Mouse (Mus musculus): ENCODE measurements around the gene Trp53bp1. TPM values are rescaled to one million over a fixed set of nuclear protein-coding genes. Genes with fewer than 3 reads are reported as not detected.

Trp53bp1 gene
- polyA plus RNA-seq, 1 experiment from 2014 or later, result 58.4 TPM

DNA sequence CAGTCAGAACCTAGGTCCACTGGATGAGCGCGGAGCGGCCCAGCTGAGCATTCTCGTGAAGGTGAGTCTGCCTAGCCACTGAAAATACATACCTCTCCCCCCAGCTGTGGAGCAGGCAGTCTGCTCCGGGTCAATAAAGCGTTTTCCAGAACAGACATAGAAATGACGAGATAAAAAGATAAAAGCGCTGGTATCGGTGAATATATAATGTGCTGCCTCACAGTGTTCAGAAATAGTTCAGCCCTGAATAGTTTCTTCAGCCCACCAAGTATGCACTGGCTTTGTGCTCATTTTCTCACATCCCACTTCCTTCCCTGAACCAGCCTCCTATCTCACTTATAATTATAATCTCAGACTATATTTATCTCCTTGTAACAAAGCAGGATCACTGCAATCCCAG is 75.7 kb downstream of the Trp53bp1 start:
- DNase-seq (ENCODE audit: low read depth, low spot score), result no peak
- in situ Hi-C loops (cut with MboI; ENCODE audit: low pct_unique_long_range_greater_than_20kb), result no loop called here

GRCm38 (mm10) chr2:121188530-121188929 is 82.7 kb downstream of the Trp53bp1 start:
- no peak for DNase-seq (ENCODE audit: low read depth, low spot score)
- no peaks in the 10 kb centered on the region for H3K27me3 ChIP-seq
- ATAC-seq, result no peak
- ChIA-PET CTCF (interaction anchor here (1.0 to 2.4 kb wide), 4 partner anchors 8 to 15 kb away, joined by 3 to 8 read pairs (median 5); no protein-coding TSS in a partner anchor), POLR2A (no interaction called here)
- peak; percentile 46 for TF ChIP-seq CTCF (IDR thresholded peaks at IDR 0.05)
- in situ Hi-C loops (cut with MboI; ENCODE audit: low pct_unique_long_range_greater_than_20kb), result loop anchor here (5.0 kb wide), 1 partner anchor 214 kb away; no protein-coding TSS in a partner anchor

More for the DNA sequence above, 75.7 kb downstream of the Trp53bp1 start:
- TF ChIP-seq CTCF (IDR thresholded peaks at IDR 0.05), result no peak
- no peaks in the 10 kb centered on the region for H3K27me3 ChIP-seq
- CTCF ChIA-PET, result interaction anchor here (0.8 to 1.5 kb wide), 2 partner anchors 9 to 19 kb away, joined by 3 to 4 read pairs; no protein-coding TSS in a partner anchor
- ATAC-seq, result no peak
- POLR2A ChIA-PET, result interaction anchor here (1.1 kb wide), 2 partner anchors 12 to 23 kb away, joined by 3 to 4 read pairs; no protein-coding TSS in a partner anchor

- TF ChIP-seq CTCF (IDR thresholded peaks at IDR 0.05), result no peak
- ChIA-PET CTCF (no interaction called here), POLR2A (no interaction called here)
- no peaks in the 10 kb centered on the region for H3K27me3 ChIP-seq
- ATAC-seq (no peak), DNase-seq (ENCODE audit: low read depth, low spot score) (no peak)
- in situ Hi-C loops (cut with MboI; ENCODE audit: low pct_unique_long_range_greater_than_20kb), result no loop called here
These were observed 87.1 kb downstream of the Trp53bp1 start for GRCm38 (mm10) chr2:121184142-121184541.

- no peak for ATAC-seq
- no peak for TF ChIP-seq CTCF (IDR thresholded peaks at IDR 0.05)
- ChIA-PET POLR2A (interaction anchor here (1.0 kb wide), 1 partner anchor 13 kb away, joined by 3 read pairs; no protein-coding TSS in a partner anchor), CTCF (interaction anchor here (1.3 kb wide), 1 partner anchor 33 kb away, joined by 3 read pairs; no protein-coding TSS in a partner anchor)
- DNase-seq (ENCODE audit: low read depth, low spot score), result no peak
- no peaks in the 10 kb centered on the region for H3K27me3 ChIP-seq
- in situ Hi-C loops (cut with MboI; ENCODE audit: low pct_unique_long_range_greater_than_20kb), result no loop called here
These were observed 87.8 kb downstream of the Trp53bp1 start for GRCm38 (mm10) chr2:121183431-121183830.

DNA sequence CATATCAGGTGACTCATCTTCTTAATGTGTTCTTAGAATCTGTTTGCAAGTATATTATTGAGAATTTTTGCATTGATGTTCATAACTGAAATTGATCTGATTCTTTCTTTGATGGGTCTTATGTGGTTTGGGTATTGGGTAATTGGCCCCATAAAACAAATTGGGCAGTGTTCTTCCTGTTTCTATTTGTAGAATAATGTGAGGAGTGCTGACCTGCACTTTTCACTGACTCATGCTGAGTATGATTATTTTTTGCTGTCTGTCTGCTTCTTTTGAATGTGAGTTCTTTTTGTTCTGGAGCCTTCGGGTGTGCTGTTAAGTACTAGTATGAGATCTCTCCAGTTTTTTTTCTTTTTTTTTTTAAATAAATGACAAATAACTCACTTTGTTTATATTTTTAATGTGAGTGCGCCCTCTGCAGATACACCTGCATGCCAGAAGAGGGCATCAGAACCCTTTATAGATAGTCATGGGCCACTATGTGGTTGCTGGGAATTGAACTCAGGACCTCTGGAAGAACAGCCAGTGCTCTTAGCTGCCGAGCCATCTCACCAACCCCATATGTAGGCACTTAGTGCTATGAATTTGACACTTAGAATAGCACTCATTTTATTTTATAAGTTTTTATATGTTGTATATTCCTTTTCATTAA is 92.3 kb downstream of the Trp53bp1 start:
- no peaks in the 10 kb centered on the region for H3K27me3 ChIP-seq
- TF ChIP-seq CTCF (IDR thresholded peaks at IDR 0.05), result peak; percentile 47
- DNase-seq (ENCODE audit: low read depth, low spot score) (no peak), ATAC-seq (no peak)
- ChIA-PET CTCF (interaction anchor here (1.3 kb wide), 1 partner anchor 11 kb away, joined by 3 read pairs; no protein-coding TSS in a partner anchor), POLR2A (interaction anchor here (1.0 kb wide), 1 partner anchor 8 kb away, joined by 3 read pairs; the partner anchor contains the start of genes Tubgcp4 and Zscan29)
- in situ Hi-C loops (cut with MboI; ENCODE audit: low pct_unique_long_range_greater_than_20kb), result no loop called here

DNA sequence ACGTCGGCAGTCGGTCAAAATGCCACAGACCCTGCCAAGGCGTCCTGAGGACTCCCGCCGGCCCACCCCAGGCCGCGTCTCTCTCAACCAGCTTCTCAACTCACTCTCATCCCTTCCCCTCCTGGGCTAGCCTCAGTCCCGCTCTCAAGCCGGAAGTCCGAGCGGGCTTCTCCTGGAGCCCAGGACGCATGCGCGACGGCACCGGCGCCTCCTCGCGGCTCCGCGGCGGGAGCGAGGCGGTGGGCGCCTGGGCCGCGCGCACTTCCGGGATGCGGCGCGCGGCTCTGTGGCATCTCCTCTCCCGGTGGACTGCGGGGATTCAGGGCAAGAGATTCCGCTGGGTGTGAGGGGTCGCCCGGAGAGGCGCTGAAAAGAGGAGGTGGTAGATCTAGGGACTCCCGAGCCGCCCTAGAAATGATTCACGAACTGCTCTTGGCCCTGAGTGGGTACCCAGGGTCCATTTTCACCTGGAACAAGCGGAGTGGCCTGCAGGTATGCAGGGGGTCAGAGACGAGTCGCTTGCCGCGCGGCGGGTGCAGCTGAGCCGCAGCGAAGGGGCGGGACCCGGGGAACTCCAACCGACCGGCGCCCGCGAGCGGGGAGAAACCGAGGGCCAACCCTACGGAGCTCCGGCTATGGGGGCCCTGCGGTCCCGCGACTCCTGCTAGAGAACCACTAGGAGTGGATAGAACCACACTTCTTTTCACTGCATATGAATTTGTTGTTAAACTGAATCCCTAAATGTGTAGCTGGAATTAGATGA is 100.0 kb downstream of the Trp53bp1 start, which contains the start of gene Zscan29:
TSS of gene Zscan29 (minus strand) at position 146 of the 763 bp plus-strand sequence.
- ChIA-PET CTCF (no interaction called here), POLR2A (interaction anchor here (1.1 kb wide), 1 partner anchor 9 kb away, joined by 3 read pairs; no protein-coding TSS in a partner anchor)
- DNase-seq (ENCODE audit: low read depth, low spot score) (peak; percentile 39), ATAC-seq (peak; percentile 83)
- in situ Hi-C loops (cut with MboI; ENCODE audit: low pct_unique_long_range_greater_than_20kb), result no loop called here
- TF ChIP-seq CTCF (IDR thresholded peaks at IDR 0.05), result peak; percentile 55
- H3K27me3 ChIP-seq, result no peaks in the 10 kb centered on the region

DNA sequence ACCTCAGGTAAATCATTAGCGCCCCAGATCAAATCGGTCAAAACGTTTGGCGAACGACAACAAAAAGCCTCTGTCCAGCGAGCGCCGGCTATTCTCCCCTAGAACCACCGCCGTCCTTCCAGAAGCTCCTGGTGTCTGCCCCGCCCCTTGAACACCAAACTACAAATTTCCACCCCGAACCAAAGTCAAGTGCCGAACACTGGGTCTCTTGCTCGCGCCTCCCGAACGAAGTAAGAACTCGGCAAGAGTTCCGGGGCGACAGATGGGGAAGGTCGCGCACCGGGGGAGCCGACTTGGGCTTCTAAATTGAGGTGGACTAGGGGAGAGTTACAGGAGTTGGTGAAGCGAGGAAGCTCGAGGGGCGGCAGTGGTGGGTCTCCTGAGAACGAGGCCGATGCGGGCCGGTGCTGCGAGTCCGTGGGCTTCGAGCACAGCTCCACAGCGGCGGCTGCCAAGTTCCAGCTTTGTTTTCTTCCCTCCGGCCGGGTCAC is 100.7 kb downstream of the Trp53bp1 start, which contains the start of gene Tubgcp4:
TSS of gene Tubgcp4 (plus strand) at position 174 of the 491 bp plus-strand sequence.
- ChIA-PET POLR2A (interaction anchor here (1.1 kb wide), 1 partner anchor 9 kb away, joined by 3 read pairs; no protein-coding TSS in a partner anchor), CTCF (no interaction called here)
- no peaks in the 10 kb centered on the region for H3K27me3 ChIP-seq
- DNase-seq (ENCODE audit: low read depth, low spot score), result peak; percentile 9
- in situ Hi-C loops (cut with MboI; ENCODE audit: low pct_unique_long_range_greater_than_20kb), result no loop called here
- no peak for TF ChIP-seq CTCF (IDR thresholded peaks at IDR 0.05)
- peak; percentile 38 for ATAC-seq

GRCm38 (mm10) chr2:121169902-121170301 is 101.3 kb downstream of the Trp53bp1 start:
- in situ Hi-C loops (cut with MboI; ENCODE audit: low pct_unique_long_range_greater_than_20kb), result no loop called here
- TF ChIP-seq CTCF (IDR thresholded peaks at IDR 0.05), result no peak
- H3K27me3 ChIP-seq, result no peaks in the 10 kb centered on the region
- DNase-seq (ENCODE audit: low read depth, low spot score) (peak; percentile 4), ATAC-seq (no peak)
- CTCF ChIA-PET, result no interaction called here
- POLR2A ChIA-PET, result interaction anchor here (0.5 to 1.1 kb wide), 2 partner anchors 10 to 104 kb away, joined by 3 read pairs; no protein-coding TSS in a partner anchor

DNA sequence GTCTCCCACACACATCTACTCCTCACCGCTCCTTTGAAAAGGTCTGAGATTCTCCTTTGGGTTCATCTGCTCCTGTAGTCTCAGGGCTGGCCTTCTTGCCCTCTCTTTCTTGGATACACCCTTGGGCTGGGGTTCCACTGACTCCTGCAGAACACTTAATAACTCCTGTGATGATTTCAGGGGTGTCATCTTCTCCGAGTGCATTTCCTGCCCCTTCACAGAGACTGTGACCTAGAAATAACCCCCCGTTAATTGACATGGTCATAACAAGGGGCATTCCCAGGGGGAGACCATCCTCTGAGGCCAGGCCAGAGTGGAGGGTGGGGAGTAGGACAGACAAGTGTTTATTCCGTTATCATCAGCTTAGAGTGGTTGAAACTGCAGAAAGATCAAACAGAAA is 102.0 kb downstream of the Trp53bp1 start:
- in situ Hi-C loops (cut with MboI; ENCODE audit: low pct_unique_long_range_greater_than_20kb), result no loop called here
- H3K27me3 ChIP-seq, result no peaks in the 10 kb centered on the region
- TF ChIP-seq CTCF (IDR thresholded peaks at IDR 0.05), result no peak
- POLR2A ChIA-PET, result interaction anchor here (0.5 to 1.1 kb wide), 2 partner anchors 29 to 103 kb away, joined by 3 read pairs; partner anchors contain the start of genes Adal and Lcmt2
- CTCF ChIA-PET, result no interaction called here
- DNase-seq (ENCODE audit: low read depth, low spot score), result no peak
- no peak for ATAC-seq

DNA sequence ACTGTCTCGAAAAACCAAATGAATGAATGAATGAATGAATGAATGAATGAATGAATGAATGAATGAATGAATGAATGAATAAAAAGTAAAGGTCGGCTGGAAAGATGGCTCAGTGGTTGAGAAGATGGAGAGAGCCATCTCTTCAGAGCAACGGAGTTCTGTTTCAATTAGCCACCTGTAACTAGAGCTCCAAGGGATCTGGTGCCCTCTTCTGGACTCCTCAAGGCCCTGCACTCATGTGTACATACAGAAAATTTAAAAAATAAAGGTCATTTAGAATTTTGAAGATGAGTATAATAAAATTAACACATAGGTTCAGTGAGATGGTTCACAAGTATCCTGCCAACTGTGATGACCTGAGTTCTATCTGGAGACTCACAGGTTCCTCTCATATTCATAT is 118.1 kb downstream of the Trp53bp1 start:
- TF ChIP-seq CTCF (IDR thresholded peaks at IDR 0.05), result peak; percentile 64
- DNase-seq (ENCODE audit: low read depth, low spot score), result no peak
- in situ Hi-C loops (cut with MboI; ENCODE audit: low pct_unique_long_range_greater_than_20kb), result no loop called here
- ChIA-PET CTCF (interaction anchor here (1.6 kb wide), 1 partner anchor 14 kb away, joined by 5 read pairs; no protein-coding TSS in a partner anchor), POLR2A (no interaction called here)
- H3K27me3 ChIP-seq, result no peaks in the 10 kb centered on the region
- ATAC-seq, result no peak

Data from Patski (cell line).